Mouse (Mus musculus) neural tube, embryonic 15.5 days (tissue): ENCODE measurements around the gene Rgs6. TPM values are rescaled to one million over a fixed set of nuclear protein-coding genes. Genes with fewer than 3 reads are reported as not detected.

Experiments
- ATAC-seq: fragments of 200-750 bp; cut with Nextera tagmentation; 2 replicates; pipeline ENCODE4 v1.8.0; 2017; ENCODE audit warnings: mild to moderate bottlenecking, moderate TSS enrichment, moderate library complexity; ENCODE audit not compliant: low FRiP score
- H3K27ac ChIP-seq: fragments of 300-500 bp; sonication (generic); replicated peaks from 2 replicates; pipeline ENCODE4 v1.5.1; 2015; ENCODE audit warnings: mild to moderate bottlenecking, inconsistent platforms
- H3K27me3 ChIP-seq: fragments of 300-500 bp; sonication (generic); replicated peaks from 2 replicates; pipeline ENCODE4 v1.6.1; 2015; ENCODE audit warnings: inconsistent platforms
- H3K36me3 ChIP-seq: fragments of 300-500 bp; sonication (generic); 2 replicates; pipeline ENCODE4 v1.6.1; 2015; ENCODE audit warnings: inconsistent platforms
- H3K4me1 ChIP-seq: fragments of 300-500 bp; sonication (generic); 2 replicates; pipeline ENCODE4 v1.6.1; 2015; ENCODE audit warnings: inconsistent platforms
- H3K4me2 ChIP-seq: fragments of 300-500 bp; sonication (generic); 2 replicates; pipeline ENCODE4 v1.6.1; 2015; ENCODE audit warnings: inconsistent platforms, mild to moderate bottlenecking, moderate library complexity
- H3K4me3 ChIP-seq: fragments of 300-500 bp; sonication (generic); replicated peaks from 2 replicates; pipeline ENCODE4 v1.5.1; 2015; ENCODE audit warnings: mild to moderate bottlenecking, inconsistent platforms
- H3K9ac ChIP-seq: fragments of 300-500 bp; sonication (generic); replicated peaks from 2 replicates; pipeline ENCODE4 v1.6.1; 2015; ENCODE audit warnings: mild to moderate bottlenecking, inconsistent platforms
- H3K9me3 ChIP-seq: fragments of 300-500 bp; sonication (generic); replicated peaks from 2 replicates; pipeline ENCODE4 v1.6.1; 2016; ENCODE audit warnings: inconsistent platforms
- WGBS: fragments of 180-500 bp; shearing (Covaris S2); methylation state at CpG from one replicate; pipeline ENCODE4 v1.1.7; 2015; ENCODE audit warnings: mixed read lengths; 5-methylcytosine and 5-hydroxymethylcytosine counted together
- polyA plus RNA-seq: library from polyadenylated mRNA; unstranded; fragments of >200 nt; fragmentation: Nextera tagmentation; extraction: Ambion mirVana; gene quantifications from 2 replicates; pipeline ENCODE4 v1.2.1, GENCODE M21; 2015

The Rgs6 gene
- polyA plus RNA-seq, 1 experiment from 2014 or later: 7.1 TPM

GRCm38 (mm10) chr12:82819328-82819727, 231.2 kb downstream of the Rgs6 start:
- H3K4me2 ChIP-seq: no peak overlapping the region
- H3K4me3 ChIP-seq: no peak overlapping the region
- H3K27me3 ChIP-seq: no peaks in the 10 kb centered on the region
- H3K9ac ChIP-seq: no peak overlapping the region
- H3K9me3 ChIP-seq: no peaks in the 10 kb centered on the region
- no peak for ATAC-seq
- 73% methylated on average over 6 of the region's 6 CpGs for WGBS
- H3K36me3 ChIP-seq: no peaks in the 10 kb centered on the region
- peaks cover 2% of the 10 kb centered on the region; the same call in 1 of the 2 replicates for H3K4me1 ChIP-seq
- H3K27ac ChIP-seq: no peak overlapping the region

- H3K9me3 ChIP-seq: no peaks in the 10 kb centered on the region
- 65% methylated on average over 6 of the region's 6 CpGs for WGBS
- H3K4me3 ChIP-seq: no peak overlapping the region
- no peaks in the 10 kb centered on the region for H3K36me3 ChIP-seq
- ATAC-seq: no peak
- peaks cover 2% of the 10 kb centered on the region; the same call in 1 of the 2 replicates for H3K4me1 ChIP-seq
- no peak overlapping the region for H3K4me2 ChIP-seq
- no peak overlapping the region for H3K9ac ChIP-seq
- no peak overlapping the region for H3K27ac ChIP-seq
- no peaks in the 10 kb centered on the region for H3K27me3 ChIP-seq
These were observed 231.9 kb downstream of the Rgs6 start for GRCm38 (mm10) chr12:82819991-82820390.

- Histone ChIP-seq H3K36me3 (no peaks in the 10 kb centered on the region), H3K27me3 (no peaks in the 10 kb centered on the region), H3K4me1 (peaks cover 2% of the 10 kb centered on the region; the same call in 1 of the 2 replicates), H3K4me2 (no peak overlapping the region), H3K9me3 (no peaks in the 10 kb centered on the region), H3K27ac (no peak overlapping the region), H3K4me3 (no peak overlapping the region), H3K9ac (no peak overlapping the region)
- ATAC-seq: no peak
- 92% methylated on average over 3 of the region's 3 CpGs for WGBS
These were observed 234.9 kb downstream of the Rgs6 start for GRCm38 (mm10) chr12:82822821-82823620.

- ATAC-seq: no peak
- no peak overlapping the region for H3K4me2 ChIP-seq
- H3K36me3 ChIP-seq: no peaks in the 10 kb centered on the region
- H3K27ac ChIP-seq: no peak overlapping the region
- WGBS: 88% methylated on average over 8 of the region's 8 CpGs
- no peaks in the 10 kb centered on the region for H3K9me3 ChIP-seq
- H3K27me3 ChIP-seq: no peaks in the 10 kb centered on the region
- H3K9ac ChIP-seq: no peak overlapping the region
- H3K4me1 ChIP-seq: no peaks in the 10 kb centered on the region
- H3K4me3 ChIP-seq: no peak overlapping the region
These were observed 242.2 kb downstream of the Rgs6 start for GRCm38 (mm10) chr12:82830333-82830732.

GRCm38 (mm10) chr12:82838544-82838943, 250.5 kb downstream of the Rgs6 start:
- H3K4me1 ChIP-seq: no peaks in the 10 kb centered on the region
- no peaks in the 10 kb centered on the region for H3K9me3 ChIP-seq
- WGBS: 97% methylated on average over 1 of the region's 1 CpGs
- no peak overlapping the region for H3K4me2 ChIP-seq
- ATAC-seq: no peak
- H3K27ac ChIP-seq: no peak overlapping the region
- H3K27me3 ChIP-seq: no peaks in the 10 kb centered on the region
- no peak overlapping the region for H3K4me3 ChIP-seq
- no peak overlapping the region for H3K9ac ChIP-seq
- H3K36me3 ChIP-seq: no peaks in the 10 kb centered on the region

- Histone ChIP-seq H3K27me3 (no peaks in the 10 kb centered on the region), H3K4me3 (no peak overlapping the region), H3K4me1 (no peaks in the 10 kb centered on the region), H3K4me2 (no peak overlapping the region), H3K36me3 (no peaks in the 10 kb centered on the region), H3K9me3 (no peaks in the 10 kb centered on the region), H3K27ac (no peak overlapping the region), H3K9ac (no peak overlapping the region)
- 73% methylated on average over 6 of the region's 6 CpGs for WGBS
- no peak for ATAC-seq
These were observed 253.5 kb downstream of the Rgs6 start for GRCm38 (mm10) chr12:82841566-82841965.

GRCm38 (mm10) chr12:82848304-82848872, 260.3 kb downstream of the Rgs6 start:
- H3K4me3 ChIP-seq: no peak overlapping the region
- 96% methylated on average over 3 of the region's 3 CpGs for WGBS
- 0 out of 2 replicates have a peak, but pooled peaks cover 3% of the 10 kb centered on the region for H3K9me3 ChIP-seq
- H3K27ac ChIP-seq: no peak overlapping the region
- H3K4me2 ChIP-seq: no peak overlapping the region
- no peaks in the 10 kb centered on the region for H3K36me3 ChIP-seq
- H3K27me3 ChIP-seq: no peaks in the 10 kb centered on the region
- no peak for ATAC-seq
- H3K4me1 ChIP-seq: no peaks in the 10 kb centered on the region
- no peak overlapping the region for H3K9ac ChIP-seq

- Histone ChIP-seq H3K36me3 (no peaks in the 10 kb centered on the region), H3K9ac (no peak overlapping the region), H3K4me1 (no peaks in the 10 kb centered on the region), H3K27me3 (no peaks in the 10 kb centered on the region), H3K9me3 (0 out of 2 replicates have a peak, but pooled peaks cover 3% of the 10 kb centered on the region), H3K4me2 (no peak overlapping the region), H3K4me3 (no peak overlapping the region), H3K27ac (no peak overlapping the region)
- ATAC-seq: no peak
- 79% methylated on average over 5 of the region's 5 CpGs for WGBS
These were observed 266.8 kb downstream of the Rgs6 start for GRCm38 (mm10) chr12:82854902-82855301.

GRCm38 (mm10) chr12:82855333-82856107, 267.4 kb downstream of the Rgs6 start:
- no peaks in the 10 kb centered on the region for H3K4me1 ChIP-seq
- no peak for ATAC-seq
- no peak overlapping the region for H3K9ac ChIP-seq
- no peak overlapping the region for H3K4me3 ChIP-seq
- H3K9me3 ChIP-seq: 0 out of 2 replicates have a peak, but pooled peaks cover 3% of the 10 kb centered on the region
- WGBS: 78% methylated on average over 4 of the region's 4 CpGs
- H3K27me3 ChIP-seq: no peaks in the 10 kb centered on the region
- H3K27ac ChIP-seq: no peak overlapping the region
- no peaks in the 10 kb centered on the region for H3K36me3 ChIP-seq
- no peak overlapping the region for H3K4me2 ChIP-seq

- 36% methylated on average over 2 of the region's 2 CpGs for WGBS
- Histone ChIP-seq H3K27ac (no peak overlapping the region), H3K4me1 (no peaks in the 10 kb centered on the region), H3K4me2 (no peak overlapping the region), H3K4me3 (no peak overlapping the region), H3K9ac (no peak overlapping the region), H3K9me3 (no peaks in the 10 kb centered on the region), H3K27me3 (no peaks in the 10 kb centered on the region; the same call in 1 of the 2 replicates), H3K36me3 (no peaks in the 10 kb centered on the region)
- no peak for ATAC-seq
These were observed 277.6 kb downstream of the Rgs6 start for GRCm38 (mm10) chr12:82865686-82866085.

- Histone ChIP-seq H3K4me2 (no peak overlapping the region), H3K4me3 (no peak overlapping the region), H3K27me3 (no peaks in the 10 kb centered on the region), H3K9ac (no peak overlapping the region), H3K27ac (no peak overlapping the region), H3K4me1 (no peaks in the 10 kb centered on the region), H3K36me3 (no peaks in the 10 kb centered on the region), H3K9me3 (no peaks in the 10 kb centered on the region)
- ATAC-seq: no peak
- WGBS: 86% methylated on average over 5 of the region's 5 CpGs
These were observed 292.6 kb downstream of the Rgs6 start for GRCm38 (mm10) chr12:82880711-82881110.
